Mouse (Mus musculus): Measurements from ENCODE around the gene Glb1l.

DNA sequence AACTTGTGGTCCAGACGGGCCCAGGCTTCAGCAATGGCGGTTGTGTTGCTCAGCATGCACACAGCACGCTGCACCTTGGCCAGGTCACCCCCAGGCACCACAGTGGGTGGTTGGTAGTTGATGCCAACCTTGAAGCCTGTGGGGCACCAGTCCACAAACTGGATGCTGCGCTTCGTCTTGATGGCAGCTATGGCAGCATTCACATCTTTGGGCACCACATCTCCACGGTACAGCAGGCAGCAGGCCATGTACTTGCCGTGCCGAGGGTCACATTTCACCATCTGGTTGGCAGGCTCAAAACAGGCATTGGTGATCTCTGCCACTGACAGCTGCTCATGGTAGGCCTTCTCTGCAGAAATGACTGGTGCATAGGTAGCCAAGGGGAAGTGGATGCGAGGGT lies 5.2 kb upstream of the Glb1l start:
- no peak for TF ChIP-seq POLR2A (IDR thresholded peaks at IDR 0.05; ENCODE audit: borderline replicate concordance, insufficient read depth, low read length)
- TF ChIP-seq CTCF (IDR thresholded peaks at IDR 0.05; ENCODE audit: borderline replicate concordance, insufficient read depth, low read depth, low read length), result no peak
